Mouse (Mus musculus): ENCODE results near the gene Tmem163.

Gene Tmem163

DNA sequence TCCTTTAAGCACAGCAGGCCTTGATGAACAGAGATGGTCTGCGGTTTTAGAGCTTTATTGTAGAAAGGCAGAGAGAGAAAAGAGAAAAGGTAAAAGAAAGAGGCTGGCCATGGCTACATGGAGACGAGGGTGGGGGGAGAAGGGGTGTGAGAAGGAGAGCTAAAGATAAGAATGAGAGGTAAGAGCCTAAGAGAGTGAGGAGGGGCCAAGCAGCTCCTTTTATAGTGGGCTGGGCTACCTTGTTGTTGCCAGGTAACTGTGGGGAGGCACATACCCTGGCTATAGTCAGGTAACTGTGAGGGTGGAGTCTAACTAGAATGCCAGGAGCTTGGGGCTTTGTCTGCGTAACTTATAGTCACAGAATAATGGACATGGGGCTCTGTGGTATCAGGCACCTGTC is 110.7 kb downstream of the Tmem163 start:
- DNase-seq (ENCODE audit: low read depth, low spot score): no peak

DNA sequence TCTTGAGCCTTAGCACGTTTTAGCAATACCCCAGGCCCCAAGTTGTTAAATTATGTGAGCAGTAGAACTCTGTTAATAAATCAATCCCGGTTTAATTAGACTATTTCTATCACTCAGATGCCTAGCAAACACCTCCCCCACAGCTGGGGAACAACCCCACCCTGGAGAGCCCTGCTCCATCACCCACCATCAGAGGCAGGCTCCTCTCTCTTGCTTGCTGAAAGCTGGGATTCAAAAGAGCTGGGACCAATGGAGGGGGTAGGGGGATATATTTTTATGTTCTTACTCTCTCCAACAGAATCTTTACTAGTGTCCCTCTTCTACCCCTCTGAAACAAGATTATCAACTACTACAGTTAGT is 122.9 kb downstream of the Tmem163 start:
- DNase-seq (ENCODE audit: low read depth, low spot score): no peak

DNA sequence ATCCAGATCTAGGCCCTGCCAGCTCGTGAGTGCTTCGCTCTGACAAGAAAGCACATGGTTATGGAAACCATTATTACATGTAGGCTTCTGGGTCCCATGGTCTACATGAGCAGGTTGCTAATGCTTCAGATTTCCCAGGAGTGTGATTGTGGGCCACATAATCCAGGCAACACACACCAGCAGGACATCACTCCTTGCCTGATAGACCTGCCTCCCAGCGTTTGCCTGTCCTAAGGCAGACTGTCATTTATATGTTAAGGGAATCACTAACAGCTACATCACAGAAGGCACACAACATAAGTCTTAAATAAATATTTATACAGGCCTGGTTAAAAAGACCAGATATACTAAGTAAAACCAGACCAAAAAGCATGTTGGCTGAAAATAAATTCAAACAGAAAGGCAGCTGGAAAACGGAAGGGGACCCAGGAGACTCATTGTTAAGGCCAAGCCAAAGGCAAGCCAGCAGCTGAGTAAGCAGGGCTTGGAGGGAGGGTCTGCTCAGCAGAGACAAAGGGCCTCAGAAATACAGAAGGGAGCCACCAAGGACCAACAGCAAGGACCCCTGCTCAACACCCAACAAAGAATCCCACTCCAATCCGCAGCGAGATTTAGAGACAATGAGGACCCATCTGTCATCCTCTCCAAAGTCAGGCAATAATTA is 123.4 kb downstream of the Tmem163 start:
- no peak for DNase-seq (ENCODE audit: low read depth, low spot score)

DNA sequence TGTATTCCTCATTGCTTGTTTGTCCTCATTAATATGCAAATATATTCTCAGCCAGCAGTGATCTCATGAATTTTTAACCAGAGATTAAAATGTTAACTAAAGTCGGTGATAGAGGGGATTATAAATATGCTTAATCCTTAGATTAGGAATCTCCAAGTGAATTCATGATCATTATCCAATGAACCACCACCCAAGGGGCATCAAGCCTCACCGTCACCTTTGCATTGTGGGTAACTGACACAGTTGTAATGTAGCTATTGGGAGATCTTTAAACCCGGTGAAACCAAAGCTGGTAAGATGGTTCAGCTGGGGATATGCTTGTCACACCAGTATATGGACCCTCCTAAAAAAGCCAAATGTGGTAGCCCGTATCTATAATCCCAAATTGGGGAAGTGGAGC is 131.3 kb downstream of the Tmem163 start:
- no peak for DNase-seq (ENCODE audit: low read depth, low spot score)

DNA sequence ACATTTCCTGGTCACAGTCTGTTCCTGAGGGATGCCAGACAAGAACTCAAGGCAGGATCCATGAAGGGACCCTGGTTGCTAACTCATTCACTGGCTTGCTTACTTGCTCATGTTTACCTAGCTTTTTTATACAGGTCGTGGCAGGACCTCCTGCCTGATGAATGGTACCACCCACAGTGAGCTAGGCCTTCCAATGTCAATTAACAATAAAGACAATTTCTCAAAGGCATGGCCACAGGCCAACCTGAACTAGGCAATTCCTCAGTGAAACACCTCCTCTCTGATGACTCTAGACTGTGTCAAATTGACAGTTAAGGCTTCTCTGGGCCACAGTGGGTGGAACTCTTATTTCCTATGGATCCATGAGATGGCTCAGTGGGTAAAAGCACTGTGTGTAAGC is 136.6 kb downstream of the Tmem163 start:
- no peak for DNase-seq (ENCODE audit: low read depth, low spot score)

DNA sequence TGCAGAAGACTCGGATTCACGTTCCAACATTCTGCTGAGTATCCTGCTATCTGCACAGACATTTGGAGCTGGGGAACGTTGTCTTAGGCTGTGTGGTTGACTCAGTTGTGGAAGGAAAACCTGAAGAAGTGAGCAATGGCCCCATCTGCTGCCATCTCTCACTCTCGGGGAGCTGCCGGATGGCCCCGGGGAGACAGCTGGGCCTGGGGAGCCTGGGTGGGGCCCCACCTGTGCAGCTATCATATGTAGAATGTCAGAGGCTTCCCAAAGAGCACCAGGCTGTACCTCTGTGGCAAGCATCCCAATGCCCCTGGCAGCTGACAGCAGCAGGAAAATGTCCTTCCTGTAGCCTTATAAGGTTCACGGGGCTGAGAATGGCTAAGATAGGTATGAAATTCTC is 137.4 kb downstream of the Tmem163 start:
- no peak for DNase-seq (ENCODE audit: low read depth, low spot score)

DNA sequence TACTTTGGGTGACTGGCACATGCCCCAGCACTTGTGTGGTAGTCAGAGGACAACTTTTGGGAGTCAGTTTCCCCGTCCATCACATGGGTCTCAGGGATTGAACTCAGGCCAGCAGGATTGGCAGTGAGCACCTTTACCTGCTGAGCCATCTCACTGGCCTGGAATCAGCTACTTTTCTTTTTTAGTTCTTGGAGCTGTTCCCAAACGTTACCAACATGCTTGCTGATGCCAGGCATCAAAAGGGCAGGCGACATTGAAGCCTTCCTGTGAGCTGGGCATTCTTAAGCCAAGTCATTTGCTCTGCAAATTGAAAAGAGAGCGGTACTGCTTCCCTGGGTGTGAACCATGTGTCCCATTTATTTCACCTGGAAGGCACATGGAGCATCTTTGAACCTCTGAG is 137.8 kb downstream of the Tmem163 start:
- DNase-seq (ENCODE audit: low read depth, low spot score): no peak

DNA sequence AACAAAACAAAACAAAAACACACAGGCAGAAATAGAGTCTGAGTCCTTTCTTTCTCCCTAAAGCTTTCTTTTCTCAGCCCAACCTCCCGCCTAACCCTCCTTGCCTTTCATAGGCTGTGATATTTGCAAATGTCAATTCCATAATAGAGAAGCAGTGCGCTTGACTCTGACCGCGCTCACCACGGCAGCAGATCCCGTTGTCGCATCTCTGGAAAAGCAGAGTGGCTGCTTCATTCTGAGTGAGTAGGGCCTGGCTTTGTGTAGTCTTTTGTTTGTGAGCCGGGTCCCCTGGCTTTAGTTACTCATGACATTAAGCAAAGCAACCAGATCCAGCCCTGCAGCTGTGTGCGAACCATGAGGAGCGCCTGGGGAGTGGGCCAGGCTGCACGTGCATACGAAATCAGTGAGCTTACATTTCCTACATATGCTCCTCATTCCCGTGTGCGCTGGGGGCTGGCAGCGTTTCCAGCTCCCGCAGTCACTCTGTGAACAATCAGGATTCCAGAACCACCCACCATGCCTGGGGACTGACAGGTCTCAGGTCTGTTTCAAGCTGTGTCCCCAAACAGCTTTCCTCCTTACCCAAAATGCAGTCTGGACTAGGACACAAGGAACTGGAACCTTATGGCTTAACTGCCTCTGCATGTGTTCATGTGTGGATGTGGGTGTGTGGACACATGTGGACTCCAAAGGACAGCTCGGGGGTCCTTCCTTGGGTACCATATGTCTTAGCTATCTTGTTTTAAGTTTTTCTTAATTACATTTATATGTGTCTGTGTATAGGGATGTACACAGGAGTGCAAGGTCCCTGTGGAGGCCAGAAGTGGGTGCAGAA is 141.9 kb downstream of the Tmem163 start:
- DNase-seq (ENCODE audit: low read depth, low spot score): peak; percentile 43

DNA sequence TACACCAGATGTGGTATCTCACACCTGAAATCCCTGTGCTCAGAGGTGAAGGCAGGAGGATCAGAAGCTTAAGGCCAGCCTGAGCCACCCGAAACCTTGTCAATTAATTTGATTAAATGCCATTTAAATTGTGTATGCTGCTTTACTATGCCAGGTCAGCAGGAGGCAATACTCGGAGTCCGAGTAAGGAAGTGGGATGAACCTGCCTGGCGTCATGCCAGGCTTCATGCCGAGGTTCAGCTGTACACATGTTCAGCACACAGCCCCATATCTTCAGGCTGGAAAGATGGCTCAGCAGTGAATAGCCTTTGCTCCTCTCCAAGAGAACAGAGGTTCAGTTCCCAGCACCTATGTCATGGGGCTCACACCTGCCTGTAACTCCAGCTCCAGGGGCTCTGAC is 142.9 kb downstream of the Tmem163 start:
- peak; percentile 37 for DNase-seq (ENCODE audit: low read depth, low spot score)

DNA sequence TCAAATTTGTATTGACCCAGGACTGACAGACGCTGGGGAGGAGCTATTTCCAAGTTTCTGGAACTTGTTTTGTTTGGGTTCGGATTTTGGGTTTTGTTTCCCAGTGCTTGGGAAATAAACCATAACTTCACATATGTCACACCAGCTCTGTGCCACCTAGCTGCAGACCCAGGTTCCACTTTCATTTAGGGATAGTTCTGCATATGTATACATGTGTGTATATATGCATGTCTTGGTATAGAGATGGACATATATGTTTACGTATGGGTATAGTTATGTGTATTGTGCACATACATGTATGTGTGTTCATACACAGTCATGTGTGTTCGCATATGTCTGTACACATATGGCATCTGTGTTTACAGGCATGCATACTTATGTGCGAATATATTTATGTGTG is 147.6 kb downstream of the Tmem163 start:
- no peak for DNase-seq (ENCODE audit: low read depth, low spot score)

DNA sequence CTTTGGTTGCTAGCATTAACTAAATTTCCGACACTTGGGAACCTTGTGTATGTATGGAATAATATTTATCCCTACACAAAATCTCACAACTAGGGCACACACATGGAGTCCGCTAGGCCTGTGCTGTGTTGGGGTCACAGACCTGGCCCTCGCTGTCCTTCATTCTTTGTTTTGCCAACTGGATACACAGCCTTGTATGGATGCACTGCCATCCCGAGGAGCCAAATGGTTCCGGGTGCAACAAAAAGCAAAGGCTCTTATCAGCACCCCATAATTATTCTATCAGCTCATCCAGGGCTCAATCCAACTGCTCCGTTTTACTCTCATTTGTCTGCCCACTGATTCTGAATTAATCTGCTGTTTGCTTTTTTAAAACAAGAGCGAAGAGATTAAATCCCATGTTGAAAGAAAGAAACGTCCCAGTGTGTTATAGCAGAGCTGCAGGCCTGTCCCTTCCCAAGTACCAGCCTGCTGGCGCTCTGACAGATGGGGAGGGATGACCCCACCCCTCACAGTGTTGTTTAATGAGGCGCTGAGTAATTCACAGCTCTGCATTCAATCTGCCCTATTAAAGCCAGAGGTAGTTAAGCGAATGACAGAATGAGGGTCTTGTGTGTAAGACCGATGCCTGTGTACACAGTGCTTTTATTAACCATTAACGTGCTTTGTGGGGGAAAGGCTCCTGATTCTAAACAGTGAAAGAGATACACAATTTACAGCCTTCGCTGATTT is 148.3 kb downstream of the Tmem163 start:
- peak; percentile 30 for DNase-seq (ENCODE audit: low read depth, low spot score)

DNA sequence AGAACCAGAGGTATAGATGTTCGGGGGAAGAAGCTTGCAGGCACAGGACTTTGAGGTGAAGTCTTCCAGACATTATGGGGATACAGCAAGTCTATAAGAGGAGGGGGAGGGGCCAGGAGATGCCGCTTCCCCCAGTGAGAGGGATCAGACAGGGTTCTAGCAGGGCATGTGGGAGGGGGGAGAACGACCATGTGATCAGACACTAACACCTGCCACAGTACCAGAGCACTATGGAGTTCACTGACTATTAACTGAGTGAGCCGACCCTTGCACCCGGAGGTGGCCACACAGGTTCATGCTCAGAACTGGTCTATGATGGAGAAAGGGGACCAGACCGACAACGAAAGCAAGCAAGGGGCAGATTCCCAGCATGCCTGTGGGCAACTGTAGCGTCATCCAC is 156.0 kb downstream of the Tmem163 start:
- no peak for DNase-seq (ENCODE audit: low read depth, low spot score)

DNA sequence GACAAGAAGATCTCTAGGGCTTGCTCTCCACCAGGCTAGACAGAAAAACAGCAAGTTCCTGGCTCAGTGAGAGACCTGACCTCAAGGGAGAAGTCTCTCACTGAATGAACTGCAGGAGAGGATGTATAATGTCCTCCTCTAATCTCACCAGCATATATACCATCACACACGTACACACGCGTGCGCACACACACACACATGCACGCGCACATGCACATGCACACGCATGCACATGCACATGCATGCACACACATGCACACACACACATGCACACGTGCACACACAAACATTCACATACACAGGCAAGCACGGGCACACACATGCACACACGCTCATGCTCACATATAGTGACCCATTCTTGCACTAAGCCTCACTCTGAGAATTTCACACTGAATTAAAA is 164.5 kb downstream of the Tmem163 start:
- no peak for DNase-seq (ENCODE audit: low read depth, low spot score)

DNA sequence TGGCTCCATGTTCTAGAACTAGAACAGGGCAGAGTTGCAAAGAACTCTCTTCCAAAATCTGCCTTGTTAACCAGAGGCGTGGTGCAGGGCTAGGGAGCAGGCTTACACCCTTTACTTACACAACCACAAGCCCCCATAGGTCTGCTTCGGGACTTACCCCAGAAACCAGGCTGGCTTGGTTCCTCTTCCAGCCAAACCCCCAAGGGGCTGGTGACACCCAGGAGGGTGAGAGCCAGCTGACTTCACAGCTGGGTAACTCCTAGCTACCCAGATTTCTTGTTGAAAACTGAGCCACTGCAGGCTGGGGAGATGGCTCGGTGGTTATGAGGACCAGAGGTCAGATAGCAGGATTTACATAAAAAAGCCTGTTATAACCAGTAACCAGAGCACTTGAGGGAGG is 164.9 kb downstream of the Tmem163 start:
- DNase-seq (ENCODE audit: low read depth, low spot score): no peak

DNA sequence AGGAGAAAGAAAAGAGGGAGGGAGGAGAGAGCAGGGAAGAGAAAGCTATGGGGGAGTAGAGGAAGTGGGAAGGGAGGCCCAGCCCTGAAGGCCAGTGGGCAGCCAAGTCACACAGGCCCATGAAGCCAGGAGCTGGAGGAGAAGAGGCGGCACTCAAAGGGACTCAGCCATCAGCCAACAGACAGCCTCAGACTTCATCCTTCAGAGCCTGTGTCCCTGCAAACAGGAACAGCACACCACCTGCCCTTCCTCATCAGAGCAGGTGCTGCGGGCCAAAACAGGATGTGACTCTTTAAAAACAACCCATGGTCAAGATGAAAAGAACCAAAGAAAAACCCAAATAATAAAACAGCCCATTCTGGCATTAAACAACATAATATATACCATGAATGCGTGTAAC is 165.7 kb downstream of the Tmem163 start:
- DNase-seq (ENCODE audit: low read depth, low spot score): no peak

DNA sequence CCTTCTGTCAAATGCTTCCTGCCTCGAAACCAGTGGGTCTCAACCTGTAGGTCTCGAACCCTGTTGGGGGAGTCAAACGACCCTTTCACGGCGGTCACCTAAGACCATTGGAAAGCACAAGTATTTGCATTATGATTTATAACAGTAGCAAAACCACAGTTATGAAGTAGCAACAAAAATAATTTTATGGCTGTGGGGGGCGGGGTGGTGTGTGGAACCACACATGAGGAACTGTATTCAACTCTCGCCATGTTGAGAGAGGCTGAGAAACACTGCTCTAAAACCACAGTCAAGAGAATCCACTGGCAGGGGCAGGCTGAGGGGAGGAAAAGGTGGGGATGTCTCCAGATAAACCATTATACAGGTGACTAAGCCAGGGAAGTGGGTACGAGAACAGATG is 166.2 kb downstream of the Tmem163 start:
- no peak for DNase-seq (ENCODE audit: low read depth, low spot score)

DNA sequence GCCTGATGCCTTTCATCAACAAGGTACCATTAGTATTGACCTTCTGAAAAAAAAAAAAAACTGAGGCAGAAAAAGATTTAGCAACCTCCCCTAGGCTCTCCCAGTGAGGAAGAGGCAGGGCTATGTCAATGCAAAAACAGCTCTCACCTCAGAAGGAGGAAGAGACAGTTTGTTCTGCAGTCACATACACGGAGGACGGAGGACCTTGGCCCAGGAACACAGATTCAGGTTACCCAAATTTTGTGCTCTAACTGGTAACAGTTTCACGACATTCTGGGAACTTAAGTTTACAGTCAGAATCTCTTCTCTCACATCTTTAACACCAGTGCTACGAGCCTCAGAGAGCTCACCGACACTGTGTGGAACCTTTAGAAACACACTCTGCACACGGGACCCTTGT is 166.6 kb downstream of the Tmem163 start:
- DNase-seq (ENCODE audit: low read depth, low spot score): no peak

DNA sequence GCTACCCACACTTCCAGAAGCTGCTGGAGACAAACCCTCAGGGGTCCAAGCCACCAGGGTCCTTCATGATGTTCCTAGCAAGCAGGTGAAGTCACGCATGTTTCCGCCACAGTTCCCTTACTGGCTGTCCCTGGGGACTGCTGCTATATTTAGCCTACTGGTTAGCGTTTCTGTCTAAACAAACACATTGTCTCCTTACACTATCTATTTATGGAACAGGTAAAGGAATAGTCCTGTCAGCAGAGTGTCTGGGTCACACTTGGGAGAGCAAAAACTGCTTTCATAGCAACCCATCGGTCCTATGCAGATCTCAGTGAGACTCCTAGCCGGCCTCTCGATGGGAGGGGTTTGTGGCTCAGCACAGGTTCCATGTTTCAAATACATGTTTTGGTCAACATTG is 168.0 kb downstream of the Tmem163 start:
- DNase-seq (ENCODE audit: low read depth, low spot score): no peak

DNA sequence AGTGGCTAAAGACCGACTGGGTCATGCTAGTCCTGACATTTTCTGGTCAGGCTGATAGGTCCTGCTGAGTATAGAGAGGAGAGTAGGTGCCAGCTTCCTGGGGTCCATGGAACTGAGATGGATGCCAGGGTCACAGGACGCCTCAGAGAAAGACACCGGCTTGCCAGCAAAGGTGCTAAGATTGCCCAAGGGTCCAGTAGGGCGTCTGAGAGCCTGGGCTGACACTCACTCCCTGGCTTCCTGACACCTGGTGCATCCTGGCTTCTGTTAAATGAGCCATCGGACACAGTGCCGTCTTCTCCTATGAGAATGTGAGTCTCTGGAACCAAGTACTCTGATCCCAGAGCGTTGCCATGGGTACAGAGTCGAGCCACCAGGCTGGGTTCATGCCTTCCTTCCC is 170.4 kb downstream of the Tmem163 start:
- no peak for DNase-seq (ENCODE audit: low read depth, low spot score)

DNA sequence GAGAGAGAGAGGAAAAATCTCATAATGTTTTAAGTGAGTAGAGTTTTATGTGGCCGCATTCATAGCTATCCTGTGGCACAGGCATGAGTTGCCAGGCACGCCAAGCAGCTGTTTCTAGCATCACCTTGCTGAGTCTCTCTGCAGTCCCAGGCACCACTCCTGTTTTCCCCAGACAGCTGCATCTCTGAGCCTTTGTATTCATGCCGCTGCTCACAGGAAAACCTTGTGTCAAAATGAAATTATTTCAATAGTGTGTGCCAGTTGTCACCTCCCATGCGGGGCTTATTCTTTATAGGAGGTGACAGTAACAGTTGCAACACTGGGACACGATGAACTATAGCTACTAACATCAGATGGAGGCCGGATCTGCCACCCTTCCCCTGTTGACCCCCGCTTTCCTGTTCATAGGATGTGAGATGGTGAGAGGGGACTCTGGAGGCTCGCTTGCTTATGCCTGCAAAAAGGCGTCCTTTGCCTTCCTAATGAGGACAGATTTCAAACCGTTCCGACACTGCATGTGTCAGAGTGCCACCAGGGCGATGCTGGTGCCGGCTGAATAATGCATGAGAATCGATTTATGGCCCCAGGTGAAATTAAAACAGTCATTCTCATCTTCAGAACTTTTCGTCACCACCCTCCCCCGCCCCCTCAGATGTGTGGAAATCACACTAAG is 171.1 kb downstream of the Tmem163 start:
- DNase-seq (ENCODE audit: low read depth, low spot score): no peak

DNA sequence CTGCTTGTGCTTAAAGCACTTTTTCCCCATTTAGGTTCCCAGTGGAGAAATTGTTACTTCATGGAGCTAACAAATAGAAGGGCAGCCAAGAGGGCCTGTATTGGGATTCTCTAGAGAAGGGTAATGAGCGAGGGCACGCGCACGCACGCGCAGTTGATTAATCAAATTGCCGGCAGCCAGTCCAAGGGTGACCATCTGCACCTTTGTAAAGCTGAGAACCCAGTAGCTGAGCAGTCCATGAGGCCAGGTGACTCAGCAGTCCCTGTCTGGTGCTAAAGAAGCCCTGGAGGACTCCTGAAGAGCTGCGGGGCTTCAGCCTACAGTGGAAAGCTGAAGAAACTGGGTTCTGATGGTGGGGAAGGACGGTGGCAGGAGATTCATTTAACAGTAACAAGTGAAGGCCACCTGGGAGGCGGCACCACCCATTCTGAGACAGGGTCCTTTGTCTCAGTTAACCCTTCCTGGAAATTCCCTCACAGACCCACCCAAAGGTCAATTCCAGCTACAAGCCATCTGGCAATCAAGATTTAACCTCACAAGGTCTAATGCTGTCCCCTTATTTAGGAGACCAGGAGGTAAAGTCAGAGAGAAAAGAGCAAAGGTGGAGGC is 172.2 kb downstream of the Tmem163 start:
- DNase-seq (ENCODE audit: low read depth, low spot score): no peak

DNA sequence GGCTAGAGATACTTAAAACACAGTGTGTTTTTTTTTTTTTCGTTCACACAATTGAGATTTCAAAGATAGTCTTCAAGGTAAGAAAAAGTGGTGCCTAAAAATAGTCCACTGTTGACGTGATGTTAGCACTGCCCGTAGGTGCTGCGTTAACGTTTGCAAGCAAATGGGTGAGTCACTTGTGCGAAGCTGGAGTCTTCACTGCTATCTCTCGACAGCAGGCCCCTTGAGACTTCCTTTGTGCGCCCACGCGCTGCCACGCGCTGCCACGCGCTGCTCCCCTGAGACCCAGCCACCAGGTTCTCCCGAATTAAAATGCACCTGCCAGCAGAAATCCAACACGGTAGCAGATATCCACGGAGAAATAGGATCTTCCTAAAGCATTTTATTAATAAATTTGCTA is 178.6 kb downstream of the Tmem163 start:
- no peak for DNase-seq (ENCODE audit: low read depth, low spot score)

Data from embryo, embryonic 11.5 days (tissue).